Mouse (Mus musculus) kidney, embryonic 15.5 days (tissue): ENCODE results near the gene Rimbp2. TPM values are rescaled to one million over a fixed set of nuclear protein-coding genes. Genes with fewer than 3 reads are reported as not detected.
"Not testable (repeated sequence)": the region's sequence is repeated elsewhere in the genome, so short reads cannot be mapped to it uniquely, and the experiment has no call there.

Experiments
- ATAC-seq: fragments of 200-750 bp; cut with Nextera tagmentation; replicated peaks from 2 replicates; pipeline ENCODE4 v1.8.0; 2017; ENCODE audit warnings: moderate TSS enrichment; ENCODE audit not compliant: low FRiP score
- H3K27ac ChIP-seq: fragments of 300-500 bp; sonication (generic); 2 replicates; pipeline ENCODE4 v1.5.1; 2015; ENCODE audit warnings: mild to moderate bottlenecking, inconsistent platforms
- H3K27me3 ChIP-seq: fragments of 300-500 bp; sonication (generic); 2 replicates; pipeline ENCODE4 v1.6.1; 2015; ENCODE audit warnings: inconsistent platforms
- H3K36me3 ChIP-seq: fragments of 300-500 bp; sonication (generic); 2 replicates; pipeline ENCODE4 v1.6.1; 2015; ENCODE audit warnings: inconsistent platforms
- H3K4me1 ChIP-seq: fragments of 300-500 bp; sonication (generic); 2 replicates; pipeline ENCODE4 v1.6.1; 2015; ENCODE audit warnings: inconsistent platforms
- H3K4me2 ChIP-seq: fragments of 300-500 bp; sonication (generic); 2 replicates; pipeline ENCODE4 v1.6.1; 2015; ENCODE audit warnings: moderate library complexity, mild to moderate bottlenecking, inconsistent platforms
- H3K4me3 ChIP-seq: fragments of 300-500 bp; sonication (generic); replicated peaks from 2 replicates; pipeline ENCODE4 v1.5.1; 2015; ENCODE audit warnings: mild to moderate bottlenecking, inconsistent platforms
- H3K9ac ChIP-seq: fragments of 300-500 bp; sonication (generic); 2 replicates; pipeline ENCODE4 v1.6.1; 2015; ENCODE audit warnings: mild to moderate bottlenecking, inconsistent platforms
- H3K9me3 ChIP-seq: fragments of 300-500 bp; sonication (generic); replicated peaks from 2 replicates; pipeline ENCODE4 v1.6.1; 2016; ENCODE audit warnings: inconsistent platforms
- WGBS: fragments of 180-500 bp; shearing (Covaris S2); methylation state at CpG from one replicate; pipeline ENCODE4 v1.1.7; 2015; ENCODE audit warnings: mixed read lengths; 5-methylcytosine and 5-hydroxymethylcytosine counted together
- polyA plus RNA-seq: library from polyadenylated mRNA; unstranded; fragments of >200 nt; fragmentation: Nextera tagmentation; extraction: Ambion mirVana; gene quantifications from 2 replicates; pipeline ENCODE4 v1.2.1, GENCODE M21; 2015

Gene Rimbp2
- polyA plus RNA-seq, 1 experiment from 2014 or later, result 0.36 TPM

GRCm38 (mm10) chr5:128732416-128733014, 220.8 kb downstream of the Rimbp2 start:
- Histone ChIP-seq H3K27me3 (0 out of 2 replicates have a peak, but pooled peaks cover 2% of the 10 kb centered on the region), H3K4me1 (no peaks in the 10 kb centered on the region), H3K9me3 (no peaks in the 10 kb centered on the region), H3K4me2 (no peak overlapping the region), H3K9ac (no peak overlapping the region), H3K27ac (no peak overlapping the region), H3K36me3 (no peaks in the 10 kb centered on the region), H3K4me3 (no peak overlapping the region)
- ATAC-seq, result no peak
- 76% methylated on average over 11 of the region's 11 CpGs for WGBS

GRCm38 (mm10) chr5:128730634-128731033, 222.7 kb downstream of the Rimbp2 start:
- 34% methylated on average over 5 of the region's 5 CpGs for WGBS
- Histone ChIP-seq H3K27me3 (no peaks in the 10 kb centered on the region), H3K9ac (no peak overlapping the region), H3K4me1 (no peaks in the 10 kb centered on the region), H3K4me2 (no peak overlapping the region), H3K9me3 (no peaks in the 10 kb centered on the region), H3K36me3 (no peaks in the 10 kb centered on the region), H3K4me3 (no peak overlapping the region), H3K27ac (no peak overlapping the region)
- no peak for ATAC-seq

- no peak overlapping the region for H3K4me3 ChIP-seq
- ATAC-seq, result no peak
- 74% methylated on average over 5 of the region's 5 CpGs for WGBS
- no peak overlapping the region for H3K27ac ChIP-seq
- no peak overlapping the region for H3K9ac ChIP-seq
- no peaks in the 10 kb centered on the region for H3K9me3 ChIP-seq
- H3K36me3 ChIP-seq, result no peaks in the 10 kb centered on the region
- H3K4me2 ChIP-seq, result no peak overlapping the region
- no peaks in the 10 kb centered on the region for H3K27me3 ChIP-seq
- H3K4me1 ChIP-seq, result no peaks in the 10 kb centered on the region
These were observed 223.9 kb downstream of the Rimbp2 start for GRCm38 (mm10) chr5:128729341-128729740.

GRCm38 (mm10) chr5:128720461-128720860, 232.8 kb downstream of the Rimbp2 start:
- not testable (repeated sequence) for H3K4me2 ChIP-seq, H3K4me1 ChIP-seq, H3K9ac ChIP-seq, ATAC-seq, H3K9me3 ChIP-seq, H3K27ac ChIP-seq, H3K27me3 ChIP-seq, H3K4me3 ChIP-seq, H3K36me3 ChIP-seq
- WGBS, result 89% methylated on average over 11 of the region's 11 CpGs

GRCm38 (mm10) chr5:128715171-128715570, 238.1 kb downstream of the Rimbp2 start:
- no peaks in the 10 kb centered on the region for H3K36me3 ChIP-seq
- ATAC-seq, result no peak
- no peaks in the 10 kb centered on the region for H3K9me3 ChIP-seq
- H3K27me3 ChIP-seq, result no peaks in the 10 kb centered on the region
- H3K4me3 ChIP-seq, result no peak overlapping the region
- H3K9ac ChIP-seq, result no peak overlapping the region
- no peak overlapping the region for H3K4me2 ChIP-seq
- 0 out of 2 replicates have a peak, but pooled peaks cover 3% of the 10 kb centered on the region for H3K4me1 ChIP-seq
- H3K27ac ChIP-seq, result no peak overlapping the region
- 84% methylated on average over 16 of the region's 16 CpGs for WGBS

GRCm38 (mm10) chr5:128711847-128712246, 241.4 kb downstream of the Rimbp2 start:
- WGBS, result 83% methylated on average over 6 of the region's 6 CpGs
- no peak for ATAC-seq

GRCm38 (mm10) chr5:128710596-128710995, 242.7 kb downstream of the Rimbp2 start:
- Histone ChIP-seq H3K4me2 (no peak overlapping the region), H3K27me3 (no peaks in the 10 kb centered on the region), H3K36me3 (no peaks in the 10 kb centered on the region), H3K9me3 (0 out of 2 replicates have a peak, but pooled peaks cover 3% of the 10 kb centered on the region), H3K9ac (no peak overlapping the region), H3K4me3 (no peak overlapping the region), H3K27ac (no peak overlapping the region), H3K4me1 (0 out of 2 replicates have a peak, but pooled peaks cover 3% of the 10 kb centered on the region)
- no peak for ATAC-seq
- 22% methylated on average over 8 of the region's 8 CpGs for WGBS

More at GRCm38 (mm10) chr5:128711847-128712246, 241.4 kb downstream of the Rimbp2 start:
- Histone ChIP-seq H3K36me3 (no peaks in the 10 kb centered on the region), H3K4me1 (0 out of 2 replicates have a peak, but pooled peaks cover 3% of the 10 kb centered on the region), H3K27ac (no peak overlapping the region), H3K9me3 (no peaks in the 10 kb centered on the region), H3K4me2 (no peak overlapping the region), H3K27me3 (no peaks in the 10 kb centered on the region), H3K9ac (no peak overlapping the region), H3K4me3 (no peak overlapping the region)

DNA sequence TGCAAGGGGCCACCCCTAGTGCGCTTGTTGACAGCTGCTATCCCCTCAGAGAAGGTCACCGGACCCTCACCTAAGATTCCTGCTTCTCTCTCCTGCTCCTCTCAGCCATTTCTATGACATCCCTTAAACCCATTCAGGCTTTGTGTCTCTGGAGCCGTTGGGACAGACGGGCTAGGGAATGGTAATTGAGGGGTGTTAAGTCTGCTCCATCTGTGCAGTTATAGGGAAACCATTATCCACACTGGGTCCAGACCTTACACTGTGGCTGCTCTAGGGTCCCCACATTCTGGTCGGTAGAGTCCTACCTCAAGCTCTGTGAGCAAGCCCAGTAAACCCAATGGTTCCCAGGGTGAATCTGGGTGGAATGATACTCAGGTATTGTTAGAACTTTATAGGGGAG, 244.4 kb downstream of the Rimbp2 start:
- ATAC-seq, result no peak
- WGBS, result 61% methylated on average over 5 of the region's 5 CpGs
- 0 out of 2 replicates have a peak, but pooled peaks cover 3% of the 10 kb centered on the region for H3K9me3 ChIP-seq
- H3K4me2 ChIP-seq, result no peak overlapping the region
- H3K9ac ChIP-seq, result no peak overlapping the region
- no peaks in the 10 kb centered on the region for H3K36me3 ChIP-seq
- no peaks in the 10 kb centered on the region for H3K27me3 ChIP-seq
- H3K4me3 ChIP-seq, result no peak overlapping the region
- H3K4me1 ChIP-seq, result peaks cover 6% of the 10 kb centered on the region; the same call in 1 of the 2 replicates
- no peak overlapping the region for H3K27ac ChIP-seq

Other genes with a start within 250 kb of the Rimbp2 start
- gene Stx2, start 55.1 kb upstream of the Rimbp2 start, polyA plus RNA-seq, result 35.0 and 36.6 TPM in 2 replicates
- 657 and 728 TPM in 2 replicates for gene Ran, start 66.6 kb upstream of the Rimbp2 start, polyA plus RNA-seq
- gene Adgrd1, start 143.3 kb upstream of the Rimbp2 start, polyA plus RNA-seq, result 1.4 and 1.8 TPM in 2 replicates